Mouse (Mus musculus) stomach, postnatal 0 days (tissue): ENCODE results near the gene Stard13. TPM values are rescaled to one million over a fixed set of nuclear protein-coding genes. Genes with fewer than 3 reads are reported as not detected.

Source experiments
- ATAC-seq: fragments of 200-750 bp; cut with Nextera tagmentation; 2 replicates; pipeline ENCODE4 v1.8.0; 2017; ENCODE audit not compliant: low FRiP score, low TSS enrichment
- DNase-seq: peaks from one replicate; pipeline ENCODE4 v3.0.0-alpha.2; 2016; ENCODE audit warnings: low spot score
- H3K27ac ChIP-seq: fragments of 300-500 bp; sonication (generic); replicated peaks from 2 replicates; pipeline ENCODE4 v1.5.1; 2014; ENCODE audit warnings: mild to moderate bottlenecking, control low read depth
- H3K27me3 ChIP-seq: fragments of 300-500 bp; sonication (generic); 2 replicates; pipeline ENCODE4 v1.6.1; 2014; ENCODE audit warnings: low read length; ENCODE audit not compliant: control insufficient read depth, insufficient read depth
- H3K36me3 ChIP-seq: fragments of 300-500 bp; sonication (generic); 2 replicates; pipeline ENCODE4 v1.6.1; 2014; ENCODE audit warnings: low read length, mixed read lengths; ENCODE audit not compliant: control insufficient read depth, insufficient read depth
- H3K4me1 ChIP-seq: fragments of 300-500 bp; sonication (generic); replicated peaks from 2 replicates; pipeline ENCODE4 v1.6.1; 2014; ENCODE audit warnings: antibody characterized with exemption; ENCODE audit not compliant: control insufficient read depth, insufficient read depth
- H3K4me2 ChIP-seq: fragments of 300-500 bp; sonication (generic); replicated peaks from 2 replicates; pipeline ENCODE4 v1.6.1; 2014; ENCODE audit warnings: low read depth, mild to moderate bottlenecking, control low read depth, moderate library complexity
- H3K4me3 ChIP-seq: fragments of 300-500 bp; sonication (generic); 2 replicates; pipeline ENCODE4 v1.5.1; 2014; ENCODE audit warnings: low read depth, low read length, control low read depth
- H3K9ac ChIP-seq: fragments of 300-500 bp; sonication (generic); 2 replicates; pipeline ENCODE4 v1.6.1; 2014; ENCODE audit warnings: mild to moderate bottlenecking, low read length, control low read depth, mixed read lengths
- H3K9me3 ChIP-seq: fragments of 300-500 bp; sonication (generic); 2 replicates; pipeline ENCODE4 v1.6.1; 2016; ENCODE audit warnings: low read length; ENCODE audit not compliant: control insufficient read depth
- CTCF ChIP-seq: IDR thresholded peaks from 2 replicates; pipeline ENCODE4 v1.5.1; 2016; ENCODE audit warnings: antibody characterized with exemption, low read depth, mild to moderate bottlenecking, moderate library complexity
- EP300 ChIP-seq: optimal IDR thresholded peaks from 2 replicates; pipeline ENCODE3; 2016; ENCODE audit warnings: antibody characterized with exemption
- whole genome bisulfite sequencing: fragments of 180-500 bp; shearing (Covaris S2); extraction: QIAGEN DNeasy Blood & Tissue Kit; methylation state at CpG from one replicate; pipeline ENCODE4 v1.1.7; 2014; 5-methylcytosine and 5-hydroxymethylcytosine counted together
- polyA plus RNA-seq: library from polyadenylated mRNA; unstranded; fragments of >200 nt; fragmentation: Nextera tagmentation; extraction: Ambion mirVana; gene quantifications from 2 replicates; pipeline ENCODE4 v1.2.1, GENCODE M21; 2015

Stard13 gene
- polyA plus RNA-seq, 1 experiment from 2014 or later: 6.1 TPM

- Histone ChIP-seq H3K36me3 (peaks cover 36% of the 10 kb centered on the region), H3K4me2 (no peak overlapping the region), H3K9me3 (no peaks in the 10 kb centered on the region), H3K9ac (no peak overlapping the region), H3K4me3 (no peak overlapping the region), H3K4me1 (no peaks in the 10 kb centered on the region), H3K27ac (no peak overlapping the region), H3K27me3 (no peaks in the 10 kb centered on the region)
- DNase-seq (no peak), ATAC-seq (no peak)
- 89% methylated on average over 5 of the region's 5 CpGs for WGBS
- TF ChIP-seq EP300 (no peak), CTCF (no peak)
Observed at GRCm38 (mm10) chr5:151042911-151043310, 190.7 kb downstream of the Stard13 start.

DNA sequence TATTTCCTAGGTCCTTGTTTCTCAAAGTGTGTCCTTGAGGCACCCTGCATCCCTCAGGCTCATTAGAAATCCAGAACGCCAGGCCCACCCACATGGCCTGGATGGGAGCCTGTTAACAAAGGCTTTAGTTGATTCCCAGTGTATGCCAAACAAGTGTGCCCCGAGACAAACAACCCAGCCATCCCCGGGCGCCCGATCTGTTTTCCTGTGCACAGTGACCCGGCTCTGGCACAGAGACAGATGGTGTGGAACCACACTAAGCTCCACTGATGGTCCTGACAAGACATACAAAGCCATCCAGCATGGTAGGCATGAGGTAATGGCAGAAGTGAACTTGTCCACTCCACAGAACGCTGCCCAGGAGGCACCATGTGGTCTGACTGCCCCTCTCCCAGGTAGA is 195.8 kb downstream of the Stard13 start:
- 78% methylated on average over 7 of the region's 7 CpGs for WGBS

DNA sequence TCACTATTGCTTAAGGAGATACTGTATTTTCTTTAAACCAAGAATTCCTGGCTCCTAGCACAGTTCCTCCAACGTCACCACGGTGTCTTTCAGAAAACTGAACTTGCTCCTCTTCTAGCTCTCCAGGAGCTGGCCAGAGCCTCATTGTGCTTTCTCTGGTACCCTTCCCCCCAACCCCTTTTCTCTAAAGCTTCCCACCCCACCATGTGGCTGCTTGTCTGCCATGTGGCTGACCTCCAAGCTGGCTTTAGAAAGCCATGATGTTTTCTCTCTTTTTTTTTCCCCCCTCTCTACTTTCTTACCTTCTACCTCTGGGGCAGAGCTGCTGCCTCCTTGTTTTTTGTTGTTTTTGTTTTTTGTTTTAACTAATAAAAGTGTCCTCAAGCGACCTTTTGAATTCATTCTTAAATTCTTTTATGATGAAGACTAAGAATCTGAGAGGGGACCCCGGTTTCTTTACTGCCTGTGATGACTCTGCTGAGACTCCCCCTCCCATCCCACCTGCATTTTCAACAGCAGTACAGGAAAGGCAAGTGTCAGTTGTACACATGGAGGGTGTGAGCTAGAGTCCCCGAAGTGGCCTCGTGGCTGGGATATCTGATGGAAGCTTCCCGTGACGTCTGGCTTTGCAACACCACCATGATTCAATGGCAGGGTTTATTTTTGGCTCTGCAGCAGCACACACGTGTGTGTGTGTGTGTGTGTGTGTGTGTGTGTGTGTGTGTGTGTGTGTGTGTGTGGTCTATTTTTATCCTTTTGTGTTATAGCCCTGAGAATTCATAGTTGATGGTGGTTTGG is 198.7 kb downstream of the Stard13 start:
- no peak for TF ChIP-seq CTCF
- TF ChIP-seq EP300: no peak
- 58% methylated on average over 9 of the region's 9 CpGs for WGBS
- Histone ChIP-seq H3K4me1 (no peaks in the 10 kb centered on the region), H3K9ac (no peak overlapping the region), H3K4me2 (no peak overlapping the region), H3K27ac (no peak overlapping the region), H3K27me3 (no peaks in the 10 kb centered on the region), H3K4me3 (no peak overlapping the region), H3K9me3 (0 out of 2 replicates have a peak, but pooled peaks cover 4% of the 10 kb centered on the region), H3K36me3 (peaks cover 6% of the 10 kb centered on the region)
- DNase-seq (no peak), ATAC-seq (no peak)

More for the DNA sequence above, 195.8 kb downstream of the Stard13 start:
- Histone ChIP-seq H3K4me1 (no peaks in the 10 kb centered on the region), H3K36me3 (peaks cover 15% of the 10 kb centered on the region), H3K4me3 (no peak overlapping the region), H3K27me3 (no peaks in the 10 kb centered on the region), H3K9ac (no peak overlapping the region), H3K27ac (no peak overlapping the region), H3K4me2 (no peak overlapping the region), H3K9me3 (0 out of 2 replicates have a peak, but pooled peaks cover 4% of the 10 kb centered on the region)
- no peak for DNase-seq
- TF ChIP-seq CTCF: no peak
- TF ChIP-seq EP300: no peak
- no peak for ATAC-seq

- no peaks in the 10 kb centered on the region for H3K36me3 ChIP-seq
- 58% methylated on average over 6 of the region's 6 CpGs for WGBS
- no peaks in the 10 kb centered on the region for H3K4me1 ChIP-seq
- 0 out of 2 replicates have a peak, but pooled peaks cover 4% of the 10 kb centered on the region for H3K9me3 ChIP-seq
- DNase-seq (no peak), ATAC-seq (no peak)
- no peak overlapping the region for H3K27ac ChIP-seq
- TF ChIP-seq EP300 (no peak), CTCF (no peak)
- no peak overlapping the region for H3K4me3 ChIP-seq
- no peaks in the 10 kb centered on the region for H3K27me3 ChIP-seq
- no peak overlapping the region for H3K4me2 ChIP-seq
- no peak overlapping the region for H3K9ac ChIP-seq
Observed at GRCm38 (mm10) chr5:151028906-151029305, 204.7 kb downstream of the Stard13 start.

GRCm38 (mm10) chr5:151027171-151027570 is 206.5 kb downstream of the Stard13 start:
- no peak overlapping the region for H3K4me3 ChIP-seq
- no peak for TF ChIP-seq EP300
- TF ChIP-seq CTCF: no peak
- 0 out of 2 replicates have a peak, but pooled peaks cover 3% of the 10 kb centered on the region for H3K4me1 ChIP-seq
- no peak for ATAC-seq
- no peaks in the 10 kb centered on the region for H3K27me3 ChIP-seq
- H3K9ac ChIP-seq: no peak overlapping the region
- WGBS: 71% methylated on average over 7 of the region's 7 CpGs
- H3K36me3 ChIP-seq: no peaks in the 10 kb centered on the region
- no peak for DNase-seq
- H3K4me2 ChIP-seq: no peak overlapping the region
- H3K9me3 ChIP-seq: no peaks in the 10 kb centered on the region
- H3K27ac ChIP-seq: no peak overlapping the region

DNA sequence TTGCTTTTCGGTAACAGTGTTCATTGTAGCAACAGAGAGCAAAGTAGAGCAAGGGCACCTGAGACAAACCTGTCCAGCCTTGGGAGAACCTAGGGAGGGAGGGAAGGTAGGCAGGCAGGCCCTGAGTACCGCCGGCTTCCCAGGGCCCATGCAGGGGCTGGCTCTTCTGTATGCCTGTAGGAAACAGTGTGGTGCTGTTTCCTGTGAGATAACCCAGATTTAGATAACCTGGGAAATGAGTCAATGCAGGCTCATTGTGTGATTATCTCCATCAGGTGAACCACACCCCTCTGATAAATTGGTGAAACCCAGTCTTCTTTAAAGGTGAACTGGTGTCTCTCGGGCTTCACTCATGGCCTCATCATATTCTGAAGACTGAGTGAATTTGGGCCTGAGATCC is 207.6 kb downstream of the Stard13 start:
- H3K27ac ChIP-seq: no peak overlapping the region
- TF ChIP-seq CTCF (no peak), EP300 (no peak)
- H3K4me1 ChIP-seq: 0 out of 2 replicates have a peak, but pooled peaks cover 3% of the 10 kb centered on the region
- no peak overlapping the region for H3K4me2 ChIP-seq
- H3K9me3 ChIP-seq: no peaks in the 10 kb centered on the region
- ATAC-seq (no peak), DNase-seq (no peak)
- no peak overlapping the region for H3K9ac ChIP-seq
- H3K27me3 ChIP-seq: no peaks in the 10 kb centered on the region
- WGBS: 74% methylated on average over 4 of the region's 4 CpGs
- no peak overlapping the region for H3K4me3 ChIP-seq
- H3K36me3 ChIP-seq: no peaks in the 10 kb centered on the region
